Mouse (Mus musculus) myocyte (in vitro differentiated cells): Measurements from ENCODE around the gene Npepps. TPM values are rescaled to one million over a fixed set of nuclear protein-coding genes. Genes with fewer than 3 reads are reported as not detected.

ENCODE experiments used
- H3K27me3 ChIP-seq: one replicate; pipeline ENCODE4 v1.6.1; 2011; ENCODE audit not compliant: control insufficient read depth, insufficient read depth, insufficient read length
- H3K36me3 ChIP-seq: one replicate; pipeline ENCODE4 v1.6.1; 2011; ENCODE audit not compliant: control insufficient read depth, insufficient read depth
- H3K4me2 ChIP-seq: one replicate; pipeline ENCODE4 v1.6.1; 2011; ENCODE audit warnings: low read depth, control low read depth
- H3K4me3 ChIP-seq: one replicate; pipeline ENCODE4 v1.5.1; 2011; ENCODE audit warnings: mild to moderate bottlenecking, control low read depth, moderate library complexity
- H3K79me2 ChIP-seq: one replicate; pipeline ENCODE4 v1.6.1; 2011; ENCODE audit not compliant: control insufficient read depth, insufficient read depth
- H3ac ChIP-seq: one replicate; pipeline ENCODE4 v1.6.1; 2011; ENCODE audit not compliant: control insufficient read depth, insufficient read length
- CEBPB ChIP-seq: IDR thresholded peaks from 2 replicates; pipeline ENCODE4 v1.6.1; 2011; ENCODE audit warnings: mild to moderate bottlenecking, moderate library complexity; ENCODE audit not compliant: poor library complexity, insufficient read depth, severe bottlenecking
- E2F4 ChIP-seq: IDR thresholded peaks from one replicate; pipeline ENCODE4 v1.6.1; 2011; ENCODE audit warnings: mild to moderate bottlenecking, control low read depth, moderate library complexity; ENCODE audit not compliant: insufficient read depth
- MAX ChIP-seq: IDR thresholded peaks from one replicate; pipeline ENCODE4 v1.6.1; 2011; ENCODE audit warnings: low read depth, mild to moderate bottlenecking, control low read depth
- MYOD1 ChIP-seq, 3 experiments: IDR thresholded peaks; one replicate each; pipeline ENCODE4 v1.6.1; 2011; ENCODE audit warnings: control low read depth in 2 of 3, low read depth in 2 of 3, mild to moderate bottlenecking in 2 of 3, moderate library complexity in 1 of 3; ENCODE audit not compliant: insufficient read length in 2 of 3, control insufficient read depth in 1 of 3
- MYOG ChIP-seq, 3 experiments: IDR thresholded peaks; one replicate each; pipeline ENCODE4 v1.6.1; 2011; ENCODE audit warnings: control low read depth in 2 of 3, low read depth in 2 of 3, mild to moderate bottlenecking in 2 of 3; ENCODE audit not compliant: insufficient read length in 2 of 3, control insufficient read depth in 1 of 3, insufficient read depth in 1 of 3
- POLR2A ChIP-seq: IDR thresholded peaks from one replicate; pipeline ENCODE4 v1.6.1; 2011; ENCODE audit warnings: low read depth, mild to moderate bottlenecking, control low read depth, moderate library complexity; ENCODE audit not compliant: insufficient read length
- POLR2AphosphoS2 ChIP-seq: IDR thresholded peaks from one replicate; pipeline ENCODE4 v1.6.1; 2011; ENCODE audit warnings: low read depth, control low read depth; ENCODE audit not compliant: insufficient read length
- REST ChIP-seq: IDR thresholded peaks from one replicate; pipeline ENCODE4 v1.6.1; 2011; ENCODE audit warnings: mild to moderate bottlenecking, control low read depth, moderate library complexity; ENCODE audit not compliant: insufficient read depth, insufficient read length
- SRF ChIP-seq: IDR thresholded peaks from one replicate; pipeline ENCODE4 v1.6.1; 2011; ENCODE audit warnings: low read depth; ENCODE audit not compliant: control insufficient read depth, insufficient read length
- TCF12 ChIP-seq: IDR thresholded peaks from one replicate; pipeline ENCODE4 v1.6.1; 2011; ENCODE audit warnings: mild to moderate bottlenecking, control low read depth; ENCODE audit not compliant: poor library complexity, insufficient read depth, severe bottlenecking
- TCF3 ChIP-seq: IDR thresholded peaks from one replicate; pipeline ENCODE4 v1.6.1; 2011; ENCODE audit warnings: low read depth, control low read depth; ENCODE audit not compliant: insufficient read length
- USF1 ChIP-seq: IDR thresholded peaks from one replicate; pipeline ENCODE4 v1.6.1; 2011; ENCODE audit warnings: low read depth, mild to moderate bottlenecking, control low read depth, moderate library complexity
- polyA plus RNA-seq: library from polyadenylated mRNA; unstranded; fragments of >200 nt; fragmentation: generic; extraction: Trizol; gene quantifications from one replicate; pipeline ENCODE4 v1.2.1, GENCODE M21; 2012; ENCODE audit warnings: missing spikeins

The Npepps gene
- polyA plus RNA-seq, 1 experiment: 45.6 TPM

GRCm38 (mm10) chr11:97292731-97293130 lies 12.3 kb upstream of the Npepps start:
- Histone ChIP-seq H3K4me3 (no peak overlapping the region), H3K4me2 (no peak overlapping the region), H3K79me2 (no peaks in the 10 kb centered on the region), H3K27me3 (no peaks in the 10 kb centered on the region), H3ac (no peak overlapping the region), H3K36me3 (no peaks in the 10 kb centered on the region)
- TF ChIP-seq MYOD1 (IDR thresholded peaks at IDR 0.05; ENCODE audit: control insufficient read depth in 1 of 3, insufficient read length in 2 of 3, low read depth in 2 of 3): no peak

- H3K4me2 ChIP-seq: no peak overlapping the region
- no peaks in the 10 kb centered on the region for H3K27me3 ChIP-seq
- no peaks in the 10 kb centered on the region for H3K79me2 ChIP-seq
- no peak overlapping the region for H3K4me3 ChIP-seq
- no peak for TF ChIP-seq MYOD1 (IDR thresholded peaks at IDR 0.05; ENCODE audit: control insufficient read depth in 1 of 3, insufficient read length in 2 of 3, low read depth in 2 of 3)
- no peak for TF ChIP-seq POLR2AphosphoS2
- TF ChIP-seq MAX: no peak
- TF ChIP-seq POLR2A: no peak
- no peak overlapping the region for H3ac ChIP-seq
- H3K36me3 ChIP-seq: no peaks in the 10 kb centered on the region
Observed at GRCm38 (mm10) chr11:97289276-97290230, 9.1 kb upstream of the Npepps start.

DNA sequence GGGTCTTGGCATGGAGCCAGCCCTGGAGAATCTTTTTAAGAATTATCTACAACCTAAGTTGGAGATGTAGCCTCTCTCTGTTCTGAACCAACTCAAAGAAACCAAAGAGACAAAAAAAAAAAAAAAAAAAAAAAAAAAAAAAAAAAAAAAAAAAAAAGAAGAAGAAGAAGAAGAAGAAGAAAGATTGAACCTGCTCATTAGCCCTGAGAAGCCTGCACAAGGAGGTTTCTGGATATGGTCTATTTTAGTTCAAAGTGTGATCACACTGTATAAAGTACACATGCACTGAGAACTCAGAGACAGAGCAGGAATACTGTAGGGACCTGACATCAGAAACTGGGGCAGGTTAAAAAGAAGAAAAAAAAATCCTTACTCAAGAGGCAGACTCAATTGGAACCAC lies 7.2 kb upstream of the Npepps start:
- no peaks in the 10 kb centered on the region for H3K27me3 ChIP-seq
- H3K79me2 ChIP-seq: no peaks in the 10 kb centered on the region
- no peak for TF ChIP-seq USF1
- TF ChIP-seq MAX: no peak

DNA sequence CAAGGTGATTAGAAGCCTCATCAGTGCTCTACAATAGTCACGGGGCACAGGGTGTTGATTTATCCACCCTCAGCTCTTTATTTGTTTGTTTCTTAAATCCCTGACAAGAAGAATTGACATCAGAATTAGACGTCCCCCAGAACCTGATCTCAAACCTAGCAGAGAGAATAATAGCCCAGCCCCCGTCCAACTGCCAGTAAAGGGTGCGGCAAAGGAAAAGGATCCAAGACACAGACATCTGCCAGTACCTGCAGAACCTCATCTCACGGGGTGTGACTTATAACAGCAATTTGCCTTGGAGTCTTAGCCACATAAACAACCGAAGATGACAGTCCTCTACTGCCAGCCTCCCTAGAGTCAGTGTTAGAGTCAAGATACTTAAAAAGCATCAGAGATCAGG lies 6.5 kb upstream of the Npepps start:
- Histone ChIP-seq H3K27me3 (no peaks in the 10 kb centered on the region), H3ac (no peak overlapping the region), H3K79me2 (no peaks in the 10 kb centered on the region), H3K36me3 (no peaks in the 10 kb centered on the region), H3K4me2 (no peak overlapping the region), H3K4me3 (no peak overlapping the region)
- TF ChIP-seq POLR2A: no peak
- no peak for TF ChIP-seq REST
- no peak for TF ChIP-seq TCF12

More for the DNA sequence above, 7.2 kb upstream of the Npepps start:
- Histone ChIP-seq H3K4me3 (no peak overlapping the region), H3K36me3 (no peaks in the 10 kb centered on the region), H3ac (no peak overlapping the region), H3K4me2 (no peak overlapping the region)

DNA sequence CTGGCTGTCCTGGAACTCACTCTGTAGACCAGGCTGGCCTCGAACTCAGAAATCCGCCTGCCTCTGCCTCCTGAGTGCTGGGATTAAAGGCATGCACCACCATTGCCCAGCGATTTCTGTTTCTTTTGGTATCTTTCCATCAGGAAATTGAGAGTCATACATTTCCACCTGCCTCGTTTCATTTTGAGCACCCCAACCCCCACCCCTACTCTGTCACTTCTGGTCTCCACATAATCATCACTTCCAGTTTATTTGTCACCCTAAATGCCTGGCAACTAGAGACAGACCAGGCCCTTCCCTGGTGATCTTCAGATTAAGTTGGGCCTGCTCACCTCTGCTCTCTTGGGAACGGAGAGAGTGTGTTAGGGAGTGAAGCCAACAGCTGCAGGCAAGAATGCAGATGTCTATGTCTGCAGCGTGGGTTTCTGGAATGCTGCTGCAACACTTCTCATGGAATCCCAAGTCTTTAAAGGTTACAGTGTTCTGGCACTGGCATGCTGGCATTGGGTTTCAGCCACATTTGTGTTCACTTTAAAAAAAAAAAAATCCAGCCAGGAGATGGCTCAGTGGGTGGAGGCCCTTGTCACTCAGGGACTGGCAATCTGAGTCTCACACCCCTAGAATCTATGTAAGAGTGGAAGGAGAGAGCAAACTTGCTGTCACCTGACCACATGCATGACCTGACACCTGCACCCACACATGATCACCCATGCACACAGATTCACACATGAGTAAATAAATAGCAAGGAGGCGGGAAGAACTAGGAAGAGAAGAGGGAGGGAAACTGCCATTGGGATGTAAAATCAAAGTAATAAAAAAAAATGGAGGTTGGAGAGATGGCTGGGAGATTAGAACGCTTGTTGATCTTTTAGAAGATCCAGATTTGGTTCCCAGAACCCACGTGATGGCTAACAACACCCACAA lies 5.7 kb upstream of the Npepps start:
- H3ac ChIP-seq: no peak overlapping the region
- H3K4me2 ChIP-seq: peak overlapping the region; percentile 22
- TF ChIP-seq REST (no peak), USF1 (no peak), MAX (peak; percentile 8), TCF3 (peak; percentile 40), TCF12 (peak; percentile 62), MYOD1 (IDR thresholded peaks at IDR 0.05; ENCODE audit: control insufficient read depth in 1 of 3, insufficient read length in 2 of 3, low read depth in 2 of 3) (peak; percentile 81 to 98 (median 96)), CEBPB (peak; percentile 75), E2F4 (no peak), POLR2A (no peak), MYOG (IDR thresholded peaks at IDR 0.05; ENCODE audit: control insufficient read depth in 1 of 3, insufficient read depth in 1 of 3, insufficient read length in 2 of 3, low read depth in 2 of 3) (peak in 2 of 3 experiments; percentile 32 to 84)
- H3K79me2 ChIP-seq: no peaks in the 10 kb centered on the region
- H3K4me3 ChIP-seq: no peak overlapping the region
- H3K36me3 ChIP-seq: no peaks in the 10 kb centered on the region
- no peaks in the 10 kb centered on the region for H3K27me3 ChIP-seq

DNA sequence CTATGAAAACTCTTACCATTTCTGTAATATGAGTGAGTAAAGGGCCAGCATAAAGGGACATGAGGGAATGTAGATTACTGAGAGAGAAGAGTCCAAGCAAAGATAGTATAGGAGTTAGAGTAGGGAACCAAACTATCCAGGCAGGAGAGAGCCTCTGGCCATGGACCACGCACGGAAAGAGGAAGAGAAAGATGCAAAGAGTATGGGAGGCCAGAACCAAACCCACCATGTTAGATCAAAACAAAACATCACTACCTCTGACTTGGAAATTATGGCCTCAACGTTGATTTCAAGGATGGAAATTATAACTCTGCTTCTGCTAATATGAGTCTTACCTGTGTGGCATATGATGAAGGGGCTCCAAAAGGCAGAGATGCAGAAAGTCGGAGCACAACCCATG lies 4.4 kb upstream of the Npepps start:
- TF ChIP-seq USF1 (no peak), MYOD1 (IDR thresholded peaks at IDR 0.05; ENCODE audit: control insufficient read depth in 1 of 3, insufficient read length in 2 of 3, low read depth in 2 of 3) (no peak), MYOG (IDR thresholded peaks at IDR 0.05; ENCODE audit: control insufficient read depth in 1 of 3, insufficient read depth in 1 of 3, insufficient read length in 2 of 3, low read depth in 2 of 3) (no peak), SRF (no peak), TCF3 (no peak), CEBPB (no peak), MAX (no peak), REST (no peak), E2F4 (no peak), TCF12 (no peak), POLR2AphosphoS2 (no peak), POLR2A (no peak)
- Histone ChIP-seq H3K79me2 (peaks cover 2% of the 10 kb centered on the region), H3ac (no peak overlapping the region), H3K4me2 (no peak overlapping the region), H3K4me3 (no peak overlapping the region), H3K27me3 (no peaks in the 10 kb centered on the region), H3K36me3 (no peaks in the 10 kb centered on the region)
